Mouse (Mus musculus) hindbrain, embryonic 10.5 days (tissue): ENCODE data around the gene Sqor. TPM values are rescaled to one million over a fixed set of nuclear protein-coding genes. Genes with fewer than 3 reads are reported as not detected.

Source experiments
- DNase-seq: peaks from one replicate; pipeline ENCODE4 v3.0.0-alpha.2; 2017; ENCODE audit warnings: low spot score
- H3K27ac ChIP-seq: fragments of 300-500 bp; sonication (generic); 2 replicates; pipeline ENCODE4 v1.5.1; 2016; ENCODE audit warnings: mild to moderate bottlenecking, moderate library complexity
- H3K27me3 ChIP-seq: fragments of 300-500 bp; sonication (generic); 2 replicates; pipeline ENCODE4 v1.6.1; 2016; ENCODE audit warnings: mild to moderate bottlenecking; ENCODE audit not compliant: poor library complexity, insufficient read depth, severe bottlenecking
- H3K36me3 ChIP-seq: fragments of 300-500 bp; sonication (generic); 2 replicates; pipeline ENCODE4 v1.6.1; 2016; ENCODE audit warnings: mild to moderate bottlenecking, moderate library complexity
- H3K4me1 ChIP-seq: fragments of 300-500 bp; sonication (generic); replicated peaks from 2 replicates; pipeline ENCODE4 v1.6.1; 2016; ENCODE audit warnings: mild to moderate bottlenecking
- H3K4me3 ChIP-seq: fragments of 300-500 bp; sonication (generic); 2 replicates; pipeline ENCODE4 v1.5.1; 2016; ENCODE audit warnings: mild to moderate bottlenecking, moderate library complexity
- H3K9me3 ChIP-seq: fragments of 300-500 bp; sonication (generic); 2 replicates; pipeline ENCODE4 v1.6.1; 2016; ENCODE audit warnings: mild to moderate bottlenecking, moderate library complexity
- WGBS: fragments of 180-500 bp; shearing (Covaris S2); methylation state at CpG from one replicate; pipeline ENCODE4 v1.1.7; 2016; 5-methylcytosine and 5-hydroxymethylcytosine counted together
- polyA plus RNA-seq: library from polyadenylated mRNA; unstranded; fragments of >200 nt; fragmentation: Nextera tagmentation; extraction: Ambion mirVana; gene quantifications from 2 replicates; pipeline ENCODE4 v1.2.1, GENCODE M21; 2016

Gene Sqor
- polyA plus RNA-seq, 1 experiment from 2014 or later, result 2.7 TPM

DNA sequence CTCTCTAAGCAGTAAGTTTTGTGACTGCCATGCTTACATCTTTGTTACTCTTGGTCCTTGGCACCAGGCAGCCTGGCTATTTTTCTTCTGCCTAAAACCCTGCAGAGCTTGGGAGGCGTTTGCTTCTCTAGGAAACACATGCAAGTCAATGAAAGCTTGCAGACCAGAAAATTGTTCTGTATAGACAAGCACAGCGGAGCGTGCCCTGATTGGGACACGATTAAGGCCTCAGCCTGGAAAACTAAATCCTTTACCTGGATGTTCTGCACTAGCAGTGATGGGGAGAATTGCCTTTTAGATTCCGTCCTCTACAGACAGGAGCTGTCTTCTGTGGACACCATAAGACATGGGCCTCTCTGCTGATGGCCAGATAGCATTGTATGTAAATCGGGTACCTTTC is 39.4 kb downstream of the Sqor start:
- no peaks in the 10 kb centered on the region for H3K9me3 ChIP-seq
- no peaks in the 10 kb centered on the region for H3K4me1 ChIP-seq
- H3K27ac ChIP-seq, result no peak overlapping the region
- DNase-seq, result no peak
- H3K27me3 ChIP-seq, result no peaks in the 10 kb centered on the region
- no peaks in the 10 kb centered on the region for H3K36me3 ChIP-seq
- H3K4me3 ChIP-seq, result no peak overlapping the region
- WGBS, result 73% methylated on average over 6 of the region's 6 CpGs

- Histone ChIP-seq H3K4me3 (no peak overlapping the region), H3K36me3 (no peaks in the 10 kb centered on the region), H3K27me3 (no peaks in the 10 kb centered on the region), H3K4me1 (no peaks in the 10 kb centered on the region), H3K9me3 (no peaks in the 10 kb centered on the region), H3K27ac (no peak overlapping the region)
- no peak for DNase-seq
- WGBS, result 92% methylated on average over 3 of the region's 3 CpGs
Measured at GRCm38 (mm10) chr2:122806040-122806439, 41.0 kb downstream of the Sqor start.

GRCm38 (mm10) chr2:122809027-122809426 is 44.0 kb downstream of the Sqor start:
- H3K27ac ChIP-seq, result no peak overlapping the region
- H3K4me3 ChIP-seq, result no peak overlapping the region
- H3K27me3 ChIP-seq, result no peaks in the 10 kb centered on the region
- WGBS, result 65% methylated on average over 4 of the region's 4 CpGs
- no peaks in the 10 kb centered on the region for H3K36me3 ChIP-seq
- no peaks in the 10 kb centered on the region for H3K4me1 ChIP-seq
- no peak for DNase-seq
- H3K9me3 ChIP-seq, result no peaks in the 10 kb centered on the region

DNA sequence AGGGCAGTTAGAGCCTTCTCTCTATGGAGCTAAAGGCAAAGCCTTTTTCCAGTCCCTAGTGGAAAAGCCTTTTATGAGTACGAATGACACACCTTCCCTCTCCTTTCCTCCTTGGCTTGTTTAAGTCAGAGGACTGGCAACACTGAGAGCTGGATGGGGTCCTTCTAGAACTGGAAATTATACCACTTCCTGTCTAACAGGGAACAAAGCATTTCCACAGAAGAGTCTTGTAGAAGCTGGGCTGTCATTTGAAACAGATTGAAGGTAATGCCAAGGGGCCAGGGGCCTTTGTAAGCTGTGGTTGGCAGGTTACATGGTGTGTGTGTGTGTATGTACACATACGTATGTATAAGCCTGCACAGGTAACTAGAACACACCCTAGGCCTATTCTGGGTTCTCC is 51.9 kb downstream of the Sqor start:
- no peaks in the 10 kb centered on the region for H3K27me3 ChIP-seq
- H3K9me3 ChIP-seq, result no peaks in the 10 kb centered on the region
- H3K4me3 ChIP-seq, result no peak overlapping the region
- H3K36me3 ChIP-seq, result no peaks in the 10 kb centered on the region
- no peak overlapping the region for H3K27ac ChIP-seq
- WGBS, result 90% methylated on average over 2 of the region's 2 CpGs
- no peaks in the 10 kb centered on the region for H3K4me1 ChIP-seq
- DNase-seq, result no peak

- 75% methylated on average over 2 of the region's 2 CpGs for WGBS
- Histone ChIP-seq H3K4me3 (no peak overlapping the region), H3K27me3 (no peaks in the 10 kb centered on the region), H3K9me3 (no peaks in the 10 kb centered on the region), H3K36me3 (no peaks in the 10 kb centered on the region), H3K4me1 (peaks cover 3% of the 10 kb centered on the region; the same call in 1 of the 2 replicates), H3K27ac (no peak overlapping the region)
- no peak for DNase-seq
Measured at GRCm38 (mm10) chr2:122821246-122821645, 56.2 kb downstream of the Sqor start.

GRCm38 (mm10) chr2:122825406-122826236 is 60.6 kb downstream of the Sqor start:
- Histone ChIP-seq H3K36me3 (no peaks in the 10 kb centered on the region), H3K4me1 (peaks cover 3% of the 10 kb centered on the region; the same call in 1 of the 2 replicates), H3K4me3 (no peak overlapping the region), H3K9me3 (no peaks in the 10 kb centered on the region), H3K27me3 (no peaks in the 10 kb centered on the region), H3K27ac (no peak overlapping the region)
- 48% methylated on average over 19 of the region's 19 CpGs for WGBS
- DNase-seq, result peak; percentile 54

DNA sequence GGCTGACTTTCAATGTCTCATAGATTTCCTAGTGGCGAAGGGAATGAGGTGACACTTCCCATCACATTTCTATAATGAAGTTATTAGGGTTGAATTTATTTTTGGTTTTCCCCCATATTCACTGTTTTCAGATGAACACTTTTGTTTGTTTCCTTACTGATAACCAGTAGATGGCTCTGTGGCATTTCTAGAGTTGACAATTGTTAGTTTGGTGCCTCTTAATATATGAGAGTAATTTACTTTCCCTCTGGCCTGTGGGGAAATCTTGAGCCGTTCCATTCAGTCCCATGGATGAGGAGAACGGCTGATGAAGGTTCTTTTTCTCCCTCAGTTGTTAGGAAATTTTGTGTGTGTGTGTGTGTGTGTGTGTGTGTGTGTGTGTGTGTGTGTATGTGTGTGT is 61.3 kb downstream of the Sqor start:
- Histone ChIP-seq H3K9me3 (no peaks in the 10 kb centered on the region), H3K27me3 (no peaks in the 10 kb centered on the region), H3K4me3 (no peak overlapping the region), H3K27ac (no peak overlapping the region), H3K36me3 (no peaks in the 10 kb centered on the region), H3K4me1 (peaks cover 3% of the 10 kb centered on the region; the same call in 1 of the 2 replicates)
- no peak for DNase-seq
- 77% methylated on average over 3 of the region's 3 CpGs for WGBS

DNA sequence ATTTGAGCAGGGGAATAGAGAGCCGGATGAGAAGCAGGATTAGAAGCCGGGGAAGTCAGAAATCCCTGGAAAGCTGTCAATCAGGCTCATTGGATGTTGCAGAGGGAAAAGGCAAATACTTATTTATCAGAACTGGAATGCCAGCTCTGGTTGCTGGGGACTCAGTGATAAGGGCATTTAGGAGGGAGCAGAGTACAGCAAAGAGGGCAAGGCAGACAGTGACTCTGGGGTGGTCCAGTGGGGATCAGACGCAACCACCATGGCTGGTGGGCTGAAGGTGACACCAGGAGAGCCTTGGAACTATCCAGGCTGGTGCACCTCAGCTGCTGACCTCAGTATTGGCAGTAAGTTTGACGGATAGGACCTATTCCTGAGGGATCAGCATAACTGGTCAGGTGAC is 89.6 kb downstream of the Sqor start:
- H3K9me3 ChIP-seq, result no peaks in the 10 kb centered on the region
- H3K4me1 ChIP-seq, result peaks cover 11% of the 10 kb centered on the region; the same call in 1 of the 2 replicates
- 87% methylated on average over 4 of the region's 4 CpGs for WGBS
- H3K27ac ChIP-seq, result no peak overlapping the region
- no peaks in the 10 kb centered on the region for H3K36me3 ChIP-seq
- H3K4me3 ChIP-seq, result no peak overlapping the region
- DNase-seq, result no peak
- no peaks in the 10 kb centered on the region for H3K27me3 ChIP-seq

- Histone ChIP-seq H3K27me3 (no peaks in the 10 kb centered on the region), H3K4me1 (peaks cover 11% of the 10 kb centered on the region; the same call in 1 of the 2 replicates), H3K36me3 (no peaks in the 10 kb centered on the region), H3K9me3 (no peaks in the 10 kb centered on the region), H3K4me3 (no peak overlapping the region), H3K27ac (no peak overlapping the region)
- 87% methylated on average over 3 of the region's 3 CpGs for WGBS
- DNase-seq, result no peak
Measured at GRCm38 (mm10) chr2:122855354-122855753, 90.3 kb downstream of the Sqor start.

Other genes starting within 250 kb of the Sqor start
- gene Gatm, start 153.9 kb upstream of the Sqor start, polyA plus RNA-seq, result 10.9 and 14.5 TPM in 2 replicates
- 0.21 and 0.47 TPM in 2 replicates for gene AA467197, start 128.3 kb upstream of the Sqor start, polyA plus RNA-seq
- 3.7 and 7.8 TPM in 2 replicates for gene Slc30a4, start 62.6 kb upstream of the Sqor start, polyA plus RNA-seq
- gene Bloc1s6, start 26.7 kb upstream of the Sqor start, polyA plus RNA-seq, result 72.4 and 75.4 TPM in 2 replicates